Mouse (Mus musculus) heart, postnatal 0 days (tissue): Measurements from ENCODE around the gene Yrdc.

Experiments used
- CTCF ChIP-seq: IDR thresholded peaks from 2 replicates; pipeline ENCODE4 v1.5.1; 2016; ENCODE audit warnings: antibody characterized with exemption, control low read depth, low read depth
- EP300 ChIP-seq: IDR thresholded peaks from 2 replicates; pipeline ENCODE4 v1.6.1; 2016; ENCODE audit warnings: antibody characterized with exemption, low read depth

DNA sequence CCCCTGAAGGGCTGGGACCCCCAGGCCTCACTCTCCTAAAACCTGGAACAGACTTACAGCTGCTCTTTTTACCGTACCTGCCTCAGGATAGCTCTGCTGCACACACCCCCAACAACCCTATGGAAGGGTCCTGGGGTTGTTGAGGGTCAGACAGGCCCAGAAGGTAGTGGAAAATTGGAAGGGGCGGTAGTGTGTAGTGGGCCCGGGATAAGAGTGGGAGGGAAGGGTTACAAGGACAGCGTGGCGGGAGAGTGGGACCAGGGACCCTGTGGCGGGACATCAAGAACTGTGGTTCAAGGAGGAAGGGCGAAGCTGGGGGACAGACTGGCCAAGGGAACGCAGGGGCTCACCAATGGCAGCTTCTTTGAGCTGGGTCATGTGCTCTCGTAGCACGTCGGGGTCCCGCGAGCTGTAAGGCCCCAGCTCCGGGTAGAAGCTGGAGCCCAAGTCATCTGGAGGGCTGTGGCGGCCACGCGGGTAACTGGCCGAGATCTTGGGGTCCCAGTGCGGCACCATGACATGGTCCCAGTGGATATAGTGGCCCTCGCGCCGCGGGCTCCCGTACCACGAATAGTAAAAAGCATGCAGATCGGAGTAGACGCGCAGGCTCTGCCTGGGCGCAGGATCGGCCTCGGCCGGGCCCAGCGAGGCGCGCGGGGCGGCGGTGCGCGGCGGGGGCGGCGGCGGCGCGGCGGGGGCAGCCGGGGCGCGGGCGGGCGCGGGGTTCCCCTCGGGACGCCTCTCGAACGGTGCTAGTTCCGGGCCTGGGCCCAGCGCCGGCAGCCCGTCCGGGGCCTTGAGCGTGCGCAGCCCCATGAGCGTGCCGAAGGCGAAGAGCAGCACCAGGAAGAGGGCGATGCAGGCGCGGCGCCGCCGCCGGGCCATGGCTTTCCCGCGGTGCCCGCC is 11.1 kb downstream of the Yrdc start, which contains the start of gene Maneal:
- TF ChIP-seq EP300 (no peak), CTCF (no peak)
